Mouse (Mus musculus) liver, embryonic 12.5 days (tissue): ENCODE results near the gene Ergic2. TPM values are rescaled to one million over a fixed set of nuclear protein-coding genes. Genes with fewer than 3 reads are reported as not detected.

Experiments used
- ATAC-seq: fragments of 200-750 bp; cut with Nextera tagmentation; 2 replicates; pipeline ENCODE4 v1.8.0; 2017; ENCODE audit warnings: moderate number of reproducible peaks, mild to moderate bottlenecking, moderate library complexity
- H3K27ac ChIP-seq: fragments of 300-500 bp; sonication (generic); 2 replicates; pipeline ENCODE4 v1.5.1; 2016; ENCODE audit warnings: mild to moderate bottlenecking
- H3K27me3 ChIP-seq: fragments of 300-500 bp; sonication (generic); replicated peaks from 2 replicates; pipeline ENCODE4 v1.6.1; 2016; ENCODE audit warnings: mild to moderate bottlenecking, moderate library complexity
- H3K36me3 ChIP-seq: fragments of 300-500 bp; sonication (generic); 2 replicates; pipeline ENCODE4 v1.6.1; 2016; ENCODE audit warnings: mild to moderate bottlenecking, moderate library complexity
- H3K4me1 ChIP-seq: fragments of 300-500 bp; sonication (generic); 2 replicates; pipeline ENCODE4 v1.6.1; 2016
- H3K4me2 ChIP-seq: fragments of 300-500 bp; sonication (generic); 2 replicates; pipeline ENCODE4 v1.6.1; 2016; ENCODE audit warnings: mild to moderate bottlenecking, moderate library complexity
- H3K4me3 ChIP-seq: fragments of 300-500 bp; sonication (generic); 2 replicates; pipeline ENCODE4 v1.5.1; 2016; ENCODE audit warnings: mild to moderate bottlenecking, moderate library complexity
- H3K9ac ChIP-seq: fragments of 300-500 bp; sonication (generic); 2 replicates; pipeline ENCODE4 v1.6.1; 2016; ENCODE audit warnings: mild to moderate bottlenecking, moderate library complexity
- H3K9me3 ChIP-seq: fragments of 300-500 bp; sonication (generic); replicated peaks from 2 replicates; pipeline ENCODE4 v1.6.1; 2016; ENCODE audit warnings: mild to moderate bottlenecking, moderate library complexity
- WGBS: fragments of 180-500 bp; shearing (Covaris S2); methylation state at CpG from one replicate; pipeline ENCODE4 v1.1.7; 2016; ENCODE audit not compliant: insufficient replicate concordance; 5-methylcytosine and 5-hydroxymethylcytosine counted together
- polyA plus RNA-seq: library from polyadenylated mRNA; unstranded; fragments of >200 nt; fragmentation: Nextera tagmentation; extraction: Ambion mirVana; gene quantifications from 2 replicates; pipeline ENCODE4 v1.2.1, GENCODE M21; 2016

Gene Ergic2
- polyA plus RNA-seq = 136 and 146 TPM in 2 replicates

GRCm38 (mm10) chr6:148211897-148212680 is at the start of gene Ergic2:
Gene Ergic2, minus strand, starts transcription at chr6:148212374.
- Histone ChIP-seq H3K4me1 (peaks cover 49% of the 10 kb centered on the region), H3K9ac (peak within 1 kb of the TSS; percentile 96), H3K4me3 (peak within 1 kb of the TSS; percentile 94), H3K9me3 (no peaks in the 10 kb centered on the region), H3K4me2 (peak within 1 kb of the TSS; percentile 85), H3K36me3 (peaks cover 18% of the 10 kb centered on the region), H3K27ac (peak within 1 kb of the TSS; percentile 94), H3K27me3 (no peaks in the 10 kb centered on the region)
- peak; percentile 95 for ATAC-seq
- 1% methylated on average over 61 of the region's 61 CpGs for WGBS

GRCm38 (mm10) chr6:148260729-148261101 is 48.5 kb upstream of the Ergic2 start:
- 88% methylated on average over 6 of the region's 6 CpGs for WGBS
- H3K4me1 ChIP-seq = peaks cover 8% of the 10 kb centered on the region; the same call in 1 of the 2 replicates
- no peak for ATAC-seq
- H3K9me3 ChIP-seq = no peaks in the 10 kb centered on the region
- no peak overlapping the region for H3K9ac ChIP-seq
- peak overlapping the region; percentile 36; the same call in 1 of the 2 replicates for H3K27ac ChIP-seq
- no peak overlapping the region for H3K4me3 ChIP-seq
- no peaks in the 10 kb centered on the region for H3K27me3 ChIP-seq
- H3K4me2 ChIP-seq = no peak overlapping the region
- H3K36me3 ChIP-seq = no peaks in the 10 kb centered on the region

GRCm38 (mm10) chr6:148259979-148260728 is 48.0 kb upstream of the Ergic2 start:
- no peak overlapping the region for H3K4me3 ChIP-seq
- H3K9me3 ChIP-seq = no peaks in the 10 kb centered on the region
- no peak overlapping the region for H3K4me2 ChIP-seq
- H3K4me1 ChIP-seq = peaks cover 11% of the 10 kb centered on the region; the same call in 1 of the 2 replicates
- 54% methylated on average over 4 of the region's 4 CpGs for WGBS
- no peaks in the 10 kb centered on the region for H3K36me3 ChIP-seq
- no peak overlapping the region for H3K9ac ChIP-seq
- H3K27ac ChIP-seq = peak overlapping the region; percentile 36; the same call in 1 of the 2 replicates
- peak; percentile 32; the same call in 1 of the 2 replicates for ATAC-seq
- H3K27me3 ChIP-seq = no peaks in the 10 kb centered on the region

GRCm38 (mm10) chr6:148259074-148259473 is 46.9 kb upstream of the Ergic2 start:
- WGBS = 76% methylated on average over 8 of the region's 8 CpGs
- Histone ChIP-seq H3K27me3 (no peaks in the 10 kb centered on the region), H3K9me3 (no peaks in the 10 kb centered on the region), H3K4me2 (no peak overlapping the region), H3K4me1 (peaks cover 11% of the 10 kb centered on the region; the same call in 1 of the 2 replicates), H3K36me3 (no peaks in the 10 kb centered on the region), H3K9ac (no peak overlapping the region), H3K27ac (no peak overlapping the region), H3K4me3 (no peak overlapping the region)
- ATAC-seq = no peak

GRCm38 (mm10) chr6:148257805-148258204 is 45.6 kb upstream of the Ergic2 start:
- Histone ChIP-seq H3K36me3 (no peaks in the 10 kb centered on the region), H3K4me2 (no peak overlapping the region), H3K9me3 (no peaks in the 10 kb centered on the region), H3K4me1 (peaks cover 14% of the 10 kb centered on the region), H3K27ac (no peak overlapping the region), H3K9ac (no peak overlapping the region), H3K4me3 (no peak overlapping the region), H3K27me3 (no peaks in the 10 kb centered on the region)
- ATAC-seq = no peak
- 47% methylated on average over 2 of the region's 2 CpGs for WGBS

GRCm38 (mm10) chr6:148256109-148256508 is 43.9 kb upstream of the Ergic2 start:
- Histone ChIP-seq H3K9ac (no peak overlapping the region), H3K4me1 (peaks cover 19% of the 10 kb centered on the region), H3K27ac (no peak overlapping the region), H3K27me3 (no peaks in the 10 kb centered on the region), H3K4me2 (no peak overlapping the region), H3K9me3 (no peaks in the 10 kb centered on the region), H3K36me3 (no peaks in the 10 kb centered on the region), H3K4me3 (no peak overlapping the region)
- ATAC-seq = no peak
- WGBS = 76% methylated on average over 3 of the region's 3 CpGs

- H3K9me3 ChIP-seq = no peaks in the 10 kb centered on the region
- ATAC-seq = no peak
- 67% methylated on average over 1 of the region's 1 CpGs for WGBS
- no peaks in the 10 kb centered on the region for H3K27me3 ChIP-seq
- H3K9ac ChIP-seq = no peak overlapping the region
- H3K27ac ChIP-seq = no peak overlapping the region
- peaks cover 19% of the 10 kb centered on the region for H3K4me1 ChIP-seq
- H3K36me3 ChIP-seq = no peaks in the 10 kb centered on the region
- H3K4me3 ChIP-seq = no peak overlapping the region
- H3K4me2 ChIP-seq = no peak overlapping the region
These were observed 43.4 kb upstream of the Ergic2 start for GRCm38 (mm10) chr6:148255395-148256053.

GRCm38 (mm10) chr6:148249221-148249620 is 37.0 kb upstream of the Ergic2 start:
- Histone ChIP-seq H3K4me2 (no peak overlapping the region), H3K4me3 (no peak overlapping the region), H3K27ac (no peak overlapping the region), H3K27me3 (no peaks in the 10 kb centered on the region), H3K9ac (no peak overlapping the region), H3K9me3 (no peaks in the 10 kb centered on the region), H3K36me3 (no peaks in the 10 kb centered on the region), H3K4me1 (peaks cover 8% of the 10 kb centered on the region; the same call in 1 of the 2 replicates)
- WGBS = 66% methylated on average over 3 of the region's 3 CpGs
- no peak for ATAC-seq

- no peak for ATAC-seq
- Histone ChIP-seq H3K36me3 (no peaks in the 10 kb centered on the region), H3K27me3 (no peaks in the 10 kb centered on the region), H3K9ac (no peak overlapping the region), H3K4me1 (peaks cover 8% of the 10 kb centered on the region; the same call in 1 of the 2 replicates), H3K4me3 (no peak overlapping the region), H3K4me2 (no peak overlapping the region), H3K9me3 (no peaks in the 10 kb centered on the region), H3K27ac (no peak overlapping the region)
- 41% methylated on average over 2 of the region's 2 CpGs for WGBS
These were observed 36.5 kb upstream of the Ergic2 start for GRCm38 (mm10) chr6:148248625-148249024.

- WGBS = 54% methylated on average over 7 of the region's 7 CpGs
- no peak overlapping the region for H3K4me2 ChIP-seq
- H3K36me3 ChIP-seq = no peaks in the 10 kb centered on the region
- no peaks in the 10 kb centered on the region for H3K4me1 ChIP-seq
- H3K9me3 ChIP-seq = no peaks in the 10 kb centered on the region
- H3K27ac ChIP-seq = no peak overlapping the region
- no peak for ATAC-seq
- H3K4me3 ChIP-seq = no peak overlapping the region
- H3K9ac ChIP-seq = no peak overlapping the region
- no peaks in the 10 kb centered on the region for H3K27me3 ChIP-seq
These were observed 34.4 kb upstream of the Ergic2 start for GRCm38 (mm10) chr6:148246544-148246943.

- WGBS = 59% methylated on average over 1 of the region's 1 CpGs
- Histone ChIP-seq H3K9ac (no peak overlapping the region), H3K36me3 (no peaks in the 10 kb centered on the region), H3K4me1 (no peaks in the 10 kb centered on the region), H3K4me2 (no peak overlapping the region), H3K27me3 (no peaks in the 10 kb centered on the region), H3K4me3 (no peak overlapping the region), H3K27ac (no peak overlapping the region), H3K9me3 (no peaks in the 10 kb centered on the region)
- no peak for ATAC-seq
These were observed 32.7 kb upstream of the Ergic2 start for GRCm38 (mm10) chr6:148244836-148245235.

GRCm38 (mm10) chr6:148242304-148242703 is 30.1 kb upstream of the Ergic2 start:
- no peak for ATAC-seq
- Histone ChIP-seq H3K27ac (no peak overlapping the region), H3K9me3 (no peaks in the 10 kb centered on the region), H3K4me3 (no peak overlapping the region), H3K4me1 (no peaks in the 10 kb centered on the region), H3K27me3 (no peaks in the 10 kb centered on the region), H3K4me2 (no peak overlapping the region), H3K9ac (no peak overlapping the region), H3K36me3 (no peaks in the 10 kb centered on the region)
- 47% methylated on average over 3 of the region's 3 CpGs for WGBS
